Mouse (Mus musculus): Measurements from ENCODE around the gene Ror1. TPM values are rescaled to one million over a fixed set of nuclear protein-coding genes. Genes with fewer than 3 reads are reported as not detected.

Gene Ror1
- polyA plus RNA-seq, 1 experiment from 2014 or later = 12.4 TPM

DNA sequence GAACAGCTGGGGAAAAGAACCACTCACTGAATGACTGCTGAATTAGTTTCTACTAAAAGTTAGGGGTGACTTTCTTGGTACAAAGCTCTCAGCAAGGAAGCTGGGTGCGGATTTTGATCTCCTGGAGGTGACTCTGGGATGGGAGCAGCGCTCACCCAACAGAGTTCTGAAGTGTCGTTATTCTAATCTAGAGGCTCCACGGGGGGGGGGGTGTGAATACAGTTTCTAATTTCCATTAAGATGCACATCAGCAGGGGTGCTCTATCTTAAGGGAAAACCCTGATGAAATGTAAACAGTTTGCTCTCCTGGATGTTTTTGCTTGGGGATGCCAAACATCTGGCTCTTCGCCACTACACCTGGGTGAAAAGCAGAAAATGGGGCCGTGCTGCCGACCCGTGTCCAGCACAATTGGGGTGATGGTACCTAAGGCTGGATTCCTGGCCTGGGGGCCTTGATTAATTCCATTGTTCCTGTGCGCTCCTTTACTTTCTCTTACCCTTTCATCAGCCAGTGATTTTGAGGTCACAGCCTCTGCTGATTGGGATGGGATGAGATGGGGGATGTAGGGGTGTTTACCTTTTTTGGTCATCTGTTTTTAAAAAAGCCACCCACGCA lies 1.9 kb downstream of the Ror1 start:
- no peak for ATAC-seq (ENCODE audit: insufficient number of reproducible peaks, insufficient read depth, low FRiP score, low read depth)
- Histone ChIP-seq H3K36me3 (ENCODE audit: control insufficient read depth, insufficient read depth, low read length) (no peaks in the 10 kb centered on the region), H3K4me3 (ENCODE audit: control insufficient read depth in 1 of 2, insufficient read depth in 1 of 2, low read depth in 1 of 2, low read length in 2 of 2) (peak overlapping the region; percentile 79 to 88), H3K27me3 (ENCODE audit: control insufficient read depth, insufficient read depth, low read length) (no peaks in the 10 kb centered on the region; the same call in 1 of the 2 replicates), H3K4me1 (ENCODE audit: control insufficient read depth in 2 of 2, insufficient read depth in 2 of 2, low read length in 2 of 2) (peaks cover 5 to 33% of the 10 kb centered on the region in 2 experiments), H3K9ac (ENCODE audit: low read length) (peak overlapping the region; percentile 94), H3K4me2 (ENCODE audit: low read length) (peak overlapping the region; percentile 76), H3K27ac (replicated peaks in 1 of 2; ENCODE audit: control insufficient read depth in 1 of 2, insufficient read depth in 1 of 2, low read depth in 2 of 2, low read length in 2 of 2) (peak overlapping the region in 1 of 2 experiments; percentile 88; a peak in 1 of 4 replicates), H3K9me3 (ENCODE audit: control insufficient read depth, low read length) (no peaks in the 10 kb centered on the region)
- WGBS = 29% methylated on average over 10 of the region's 10 CpGs

DNA sequence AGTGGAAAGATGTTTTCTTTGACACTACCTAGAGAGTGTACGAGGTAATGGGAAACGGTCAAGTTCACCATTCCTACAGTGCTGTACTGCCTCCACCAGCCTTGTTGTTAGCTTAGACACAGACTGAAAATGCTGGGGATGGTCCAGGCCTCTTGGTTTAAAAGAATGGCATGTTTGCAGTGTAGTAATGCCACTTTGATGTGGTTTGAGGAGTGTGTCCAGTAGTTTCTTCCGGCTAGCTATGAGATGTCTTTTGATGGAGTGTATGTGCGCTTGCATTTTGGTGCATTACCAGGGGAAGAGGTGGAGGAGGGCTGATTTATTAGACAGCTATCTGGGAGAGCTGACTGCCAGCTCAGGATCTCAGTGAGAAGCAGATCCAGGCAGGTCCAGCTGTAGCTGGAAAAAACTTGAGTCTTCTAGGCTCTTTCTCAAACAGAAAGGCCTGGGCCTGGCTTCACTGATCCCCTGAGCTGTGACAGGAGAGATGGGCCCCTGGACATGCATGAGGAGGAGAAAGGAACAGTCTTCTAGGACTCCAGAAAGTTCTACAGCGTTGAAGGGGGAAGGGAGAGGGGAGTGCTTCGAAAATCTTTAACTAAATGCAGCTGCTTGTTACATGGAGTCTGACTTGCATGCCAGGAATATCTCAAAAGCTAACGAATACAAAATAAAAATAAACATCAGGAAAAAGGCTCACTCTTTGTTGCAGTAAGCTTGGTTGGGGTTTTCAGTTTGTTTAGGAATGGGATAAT lies 5.7 kb downstream of the Ror1 start:
- H3K4me3 ChIP-seq (ENCODE audit: control insufficient read depth in 1 of 2, insufficient read depth in 1 of 2, low read depth in 1 of 2, low read length in 2 of 2) = no peak overlapping the region
- peak overlapping the region; percentile 34; the same call in 1 of the 2 replicates for H3K9ac ChIP-seq (ENCODE audit: low read length)
- no peaks in the 10 kb centered on the region for H3K36me3 ChIP-seq (ENCODE audit: control insufficient read depth, insufficient read depth, low read length)
- H3K4me1 ChIP-seq (ENCODE audit: control insufficient read depth in 2 of 2, insufficient read depth in 2 of 2, low read length in 2 of 2) = peaks cover 10 to 50% of the 10 kb centered on the region in 2 experiments
- H3K27ac ChIP-seq (replicated peaks in 1 of 2; ENCODE audit: control insufficient read depth in 1 of 2, insufficient read depth in 1 of 2, low read depth in 2 of 2, low read length in 2 of 2) = peak overlapping the region in 1 of 2 experiments; percentile 50; a peak in 1 of 4 replicates
- 63% methylated on average over 7 of the region's 7 CpGs for WGBS
- no peak overlapping the region for H3K4me2 ChIP-seq (ENCODE audit: low read length)
- no peaks in the 10 kb centered on the region; the same call in 1 of the 2 replicates for H3K27me3 ChIP-seq (ENCODE audit: control insufficient read depth, insufficient read depth, low read length)
- no peaks in the 10 kb centered on the region for H3K9me3 ChIP-seq (ENCODE audit: control insufficient read depth, low read length)
- ATAC-seq (ENCODE audit: insufficient number of reproducible peaks, insufficient read depth, low FRiP score, low read depth) = no peak

GRCm38 (mm10) chr4:100101844-100102243 lies 6.3 kb downstream of the Ror1 start:
- H3K9ac ChIP-seq (ENCODE audit: low read length) = no peak overlapping the region
- H3K4me2 ChIP-seq (ENCODE audit: low read length) = no peak overlapping the region
- no peaks in the 10 kb centered on the region; the same call in 1 of the 2 replicates for H3K27me3 ChIP-seq (ENCODE audit: control insufficient read depth, insufficient read depth, low read length)
- H3K27ac ChIP-seq (replicated peaks in 1 of 2; ENCODE audit: control insufficient read depth in 1 of 2, insufficient read depth in 1 of 2, low read depth in 2 of 2, low read length in 2 of 2) = 0 out of 4 replicates have a peak overlapping the region, but pooled peaks of 1 of the 2 experiments have one; percentile 50
- H3K9me3 ChIP-seq (ENCODE audit: control insufficient read depth, low read length) = no peaks in the 10 kb centered on the region
- ATAC-seq (ENCODE audit: insufficient number of reproducible peaks, insufficient read depth, low FRiP score, low read depth) = no peak
- 66% methylated on average over 5 of the region's 5 CpGs for WGBS
- H3K36me3 ChIP-seq (ENCODE audit: control insufficient read depth, insufficient read depth, low read length) = no peaks in the 10 kb centered on the region
- no peak overlapping the region for H3K4me3 ChIP-seq (ENCODE audit: control insufficient read depth in 1 of 2, insufficient read depth in 1 of 2, low read depth in 1 of 2, low read length in 2 of 2)
- peaks cover 13 to 56% of the 10 kb centered on the region in 2 experiments for H3K4me1 ChIP-seq (ENCODE audit: control insufficient read depth in 2 of 2, insufficient read depth in 2 of 2, low read length in 2 of 2)

DNA sequence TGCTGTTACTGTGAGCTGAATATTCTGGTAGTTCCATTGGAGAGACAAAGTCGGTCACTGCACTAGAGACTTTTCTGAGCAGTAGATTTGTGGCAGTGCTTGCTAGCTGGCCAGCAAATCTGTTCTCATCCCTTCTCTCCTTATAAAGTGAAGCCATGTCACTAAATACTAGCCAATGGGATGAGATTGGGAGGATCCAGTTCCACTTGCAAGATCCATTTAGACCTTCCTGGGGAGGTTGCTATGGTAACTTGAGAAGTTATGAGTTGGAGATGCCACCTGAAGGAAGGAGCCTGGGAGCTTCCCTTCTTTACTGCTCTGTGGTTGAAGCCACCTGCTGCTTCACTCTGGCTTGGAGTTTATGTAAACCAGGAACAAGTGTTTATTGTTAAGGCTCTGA lies 8.7 kb downstream of the Ror1 start:
- peaks cover 15 to 44% of the 10 kb centered on the region in 2 experiments for H3K4me1 ChIP-seq (ENCODE audit: control insufficient read depth in 2 of 2, insufficient read depth in 2 of 2, low read length in 2 of 2)

GRCm38 (mm10) chr4:100107593-100107992 lies 12.0 kb downstream of the Ror1 start:
- Histone ChIP-seq H3K4me2 (ENCODE audit: low read length) (no peak overlapping the region), H3K4me1 (ENCODE audit: control insufficient read depth in 2 of 2, insufficient read depth in 2 of 2, low read length in 2 of 2) (peaks cover 13 to 31% of the 10 kb centered on the region in 2 experiments), H3K9me3 (ENCODE audit: control insufficient read depth, low read length) (no peaks in the 10 kb centered on the region), H3K4me3 (ENCODE audit: control insufficient read depth in 1 of 2, insufficient read depth in 1 of 2, low read depth in 1 of 2, low read length in 2 of 2) (no peak overlapping the region), H3K27ac (replicated peaks in 1 of 2; ENCODE audit: control insufficient read depth in 1 of 2, insufficient read depth in 1 of 2, low read depth in 2 of 2, low read length in 2 of 2) (no peak overlapping the region), H3K36me3 (ENCODE audit: control insufficient read depth, insufficient read depth, low read length) (no peaks in the 10 kb centered on the region), H3K27me3 (ENCODE audit: control insufficient read depth, insufficient read depth, low read length) (no peaks in the 10 kb centered on the region), H3K9ac (ENCODE audit: low read length) (no peak overlapping the region)
- 74% methylated on average over 9 of the region's 9 CpGs for WGBS
- no peak for ATAC-seq (ENCODE audit: insufficient number of reproducible peaks, insufficient read depth, low FRiP score, low read depth)

More for the DNA sequence above, 8.7 kb downstream of the Ror1 start:
- ATAC-seq (ENCODE audit: insufficient number of reproducible peaks, insufficient read depth, low FRiP score, low read depth) = no peak
- Histone ChIP-seq H3K9ac (ENCODE audit: low read length) (no peak overlapping the region), H3K27ac (replicated peaks in 1 of 2; ENCODE audit: control insufficient read depth in 1 of 2, insufficient read depth in 1 of 2, low read depth in 2 of 2, low read length in 2 of 2) (no peak overlapping the region), H3K36me3 (ENCODE audit: control insufficient read depth, insufficient read depth, low read length) (no peaks in the 10 kb centered on the region), H3K9me3 (ENCODE audit: control insufficient read depth, low read length) (no peaks in the 10 kb centered on the region), H3K4me2 (ENCODE audit: low read length) (no peak overlapping the region), H3K4me3 (ENCODE audit: control insufficient read depth in 1 of 2, insufficient read depth in 1 of 2, low read depth in 1 of 2, low read length in 2 of 2) (no peak overlapping the region), H3K27me3 (ENCODE audit: control insufficient read depth, insufficient read depth, low read length) (no peaks in the 10 kb centered on the region)
- 84% methylated on average over 1 of the region's 1 CpGs for WGBS

DNA sequence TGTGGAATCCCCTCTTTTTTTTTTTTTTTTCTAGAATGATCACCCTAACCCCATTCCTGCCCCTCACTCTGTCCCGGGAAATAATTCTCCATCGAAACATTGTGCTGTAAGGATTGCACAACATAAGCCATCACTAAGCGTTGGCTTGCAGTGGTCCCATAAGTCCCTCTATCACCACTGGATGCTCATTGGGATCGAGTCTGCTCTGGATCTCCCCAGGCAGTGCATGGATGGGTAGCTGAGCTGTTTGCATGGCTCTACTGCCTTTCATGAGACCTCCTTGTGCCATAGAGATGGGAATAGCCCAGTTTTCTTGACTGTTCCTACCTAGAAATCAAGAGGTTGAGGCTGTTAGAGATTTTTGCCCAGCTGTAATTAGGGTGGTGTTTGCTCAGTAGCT lies 13.0 kb downstream of the Ror1 start:
- Histone ChIP-seq H3K36me3 (ENCODE audit: control insufficient read depth, insufficient read depth, low read length) (no peaks in the 10 kb centered on the region), H3K27ac (replicated peaks in 1 of 2; ENCODE audit: control insufficient read depth in 1 of 2, insufficient read depth in 1 of 2, low read depth in 2 of 2, low read length in 2 of 2) (no peak overlapping the region), H3K27me3 (ENCODE audit: control insufficient read depth, insufficient read depth, low read length) (no peaks in the 10 kb centered on the region), H3K4me3 (ENCODE audit: control insufficient read depth in 1 of 2, insufficient read depth in 1 of 2, low read depth in 1 of 2, low read length in 2 of 2) (no peak overlapping the region), H3K9me3 (ENCODE audit: control insufficient read depth, low read length) (no peaks in the 10 kb centered on the region), H3K4me2 (ENCODE audit: low read length) (no peak overlapping the region), H3K4me1 (ENCODE audit: control insufficient read depth in 2 of 2, insufficient read depth in 2 of 2, low read length in 2 of 2) (peaks cover 10 to 22% of the 10 kb centered on the region in 2 experiments), H3K9ac (ENCODE audit: low read length) (no peak overlapping the region)
- 94% methylated on average over 4 of the region's 4 CpGs for WGBS
- no peak for ATAC-seq (ENCODE audit: insufficient number of reproducible peaks, insufficient read depth, low FRiP score, low read depth)

GRCm38 (mm10) chr4:100114148-100114547 lies 18.6 kb downstream of the Ror1 start:
- no peak for ATAC-seq (ENCODE audit: insufficient number of reproducible peaks, insufficient read depth, low FRiP score, low read depth)
- H3K27me3 ChIP-seq (ENCODE audit: control insufficient read depth, insufficient read depth, low read length) = no peaks in the 10 kb centered on the region
- peaks cover 4% of the 10 kb centered on the region; the same call in 1 of the 2 replicates for H3K36me3 ChIP-seq (ENCODE audit: control insufficient read depth, insufficient read depth, low read length)
- H3K4me3 ChIP-seq (ENCODE audit: control insufficient read depth in 1 of 2, insufficient read depth in 1 of 2, low read depth in 1 of 2, low read length in 2 of 2) = no peak overlapping the region
- no peak overlapping the region for H3K4me2 ChIP-seq (ENCODE audit: low read length)
- 0 out of 2 replicates have a peak, but pooled peaks cover 3% of the 10 kb centered on the region for H3K9me3 ChIP-seq (ENCODE audit: control insufficient read depth, low read length)
- H3K4me1 ChIP-seq (ENCODE audit: control insufficient read depth in 2 of 2, insufficient read depth in 2 of 2, low read length in 2 of 2) = peaks cover 5 to 13% of the 10 kb centered on the region in 2 experiments
- H3K9ac ChIP-seq (ENCODE audit: low read length) = no peak overlapping the region
- H3K27ac ChIP-seq (replicated peaks in 1 of 2; ENCODE audit: control insufficient read depth in 1 of 2, insufficient read depth in 1 of 2, low read depth in 2 of 2, low read length in 2 of 2) = no peak overlapping the region
